Mouse (Mus musculus): ENCODE data around the gene Camta1.

The Camta1 gene

DNA sequence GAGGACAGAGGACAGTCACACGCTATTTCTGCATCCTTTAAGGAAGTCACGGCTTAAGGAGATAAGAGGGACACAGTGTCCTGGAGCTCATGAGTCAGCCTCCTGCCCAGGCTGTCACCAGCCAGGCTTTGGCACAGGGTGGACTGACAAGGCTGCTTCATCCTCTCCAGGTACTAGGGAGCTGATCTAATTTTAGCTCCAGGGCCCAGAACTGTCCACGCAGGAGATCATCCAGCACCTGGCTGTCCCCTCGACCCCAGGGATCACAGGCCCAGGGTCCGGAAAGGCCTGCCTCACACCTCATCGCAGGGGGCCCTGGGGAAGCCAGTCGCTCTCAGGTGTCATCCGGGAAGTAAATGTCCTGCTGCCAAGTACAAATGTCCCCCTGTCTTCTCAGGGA is 341.6 kb downstream of the Camta1 start:
- DNase-seq (ENCODE audit: low spot score in 2 of 2): no peak

DNA sequence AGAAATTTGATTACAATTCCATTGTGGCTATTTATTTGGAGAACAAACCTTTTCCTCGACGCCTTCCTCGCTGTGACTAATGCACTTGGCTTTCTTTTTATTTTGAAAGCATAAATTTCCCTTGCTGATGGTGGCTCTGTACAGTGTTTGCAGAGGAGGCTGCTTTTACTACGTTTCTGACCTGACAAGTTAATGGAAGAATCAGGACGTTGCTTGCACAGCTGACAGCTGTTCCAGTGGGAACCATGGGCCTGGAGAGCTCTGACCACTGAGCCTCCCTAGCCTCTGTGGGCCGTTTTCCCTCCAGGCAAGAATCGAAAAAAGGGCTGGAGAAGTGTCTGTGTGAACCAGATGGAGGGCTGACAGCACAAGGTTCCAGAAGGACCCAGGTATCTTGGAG is 342.7 kb downstream of the Camta1 start:
- no peak for DNase-seq (ENCODE audit: low spot score in 2 of 2)

DNA sequence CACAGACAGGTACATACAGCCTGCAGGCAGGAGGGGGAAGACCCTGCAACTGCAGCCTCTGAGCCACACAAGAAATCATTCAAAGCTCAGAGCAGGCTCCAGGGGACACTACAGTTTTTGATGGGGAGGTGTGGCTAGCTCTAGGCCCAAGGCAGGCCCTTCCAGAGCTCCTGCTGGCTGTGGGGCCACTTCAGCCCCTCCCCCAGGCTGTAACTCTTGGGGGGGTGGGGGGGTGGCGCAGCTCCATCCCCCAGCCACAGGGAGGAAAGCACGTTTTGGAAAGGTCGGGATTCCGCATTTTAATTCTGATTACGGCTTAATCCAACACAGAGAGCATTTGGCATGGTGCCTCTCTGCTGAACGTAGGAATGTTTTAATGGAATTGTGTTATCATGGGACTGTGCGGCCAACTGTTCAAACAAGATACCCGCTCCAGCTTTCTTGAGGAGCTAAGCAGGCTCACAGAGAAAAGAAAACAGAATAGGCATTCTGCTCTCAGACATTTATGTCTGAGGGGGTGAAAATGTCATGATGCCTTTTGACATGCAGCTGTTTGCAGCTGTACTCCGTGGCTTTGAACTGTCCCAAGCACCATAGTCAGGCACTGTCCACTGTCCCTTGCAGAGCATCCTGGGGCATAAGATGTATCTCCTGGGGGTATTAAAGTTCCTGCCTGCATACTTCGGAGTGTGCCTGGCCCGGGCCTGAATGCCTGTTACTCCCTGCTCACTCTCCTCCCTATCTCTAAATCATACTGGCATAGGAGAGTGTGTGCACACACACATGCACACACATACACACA is 344.5 kb downstream of the Camta1 start:
- DNase-seq (ENCODE audit: low spot score in 2 of 2): no peak

DNA sequence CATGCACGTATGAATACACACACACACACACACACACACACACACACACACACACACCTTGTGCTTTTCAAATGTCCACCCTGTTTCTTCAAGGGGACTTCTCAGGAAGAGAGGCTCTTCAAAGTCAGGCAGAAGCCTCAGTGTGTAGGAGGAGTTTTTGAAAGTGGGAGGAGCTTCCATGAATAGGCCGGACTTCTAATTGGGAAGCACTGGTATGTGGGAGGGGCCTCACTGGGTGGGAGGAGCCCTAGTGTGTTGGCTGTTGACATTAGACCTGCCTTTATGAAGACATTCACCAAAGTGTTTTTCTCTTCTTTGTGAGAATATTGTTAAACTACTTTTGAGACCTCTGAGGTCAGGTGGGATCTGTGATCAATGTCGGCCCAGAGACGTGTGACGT is 346.4 kb downstream of the Camta1 start:
- DNase-seq (ENCODE audit: low spot score in 2 of 2): no peak

DNA sequence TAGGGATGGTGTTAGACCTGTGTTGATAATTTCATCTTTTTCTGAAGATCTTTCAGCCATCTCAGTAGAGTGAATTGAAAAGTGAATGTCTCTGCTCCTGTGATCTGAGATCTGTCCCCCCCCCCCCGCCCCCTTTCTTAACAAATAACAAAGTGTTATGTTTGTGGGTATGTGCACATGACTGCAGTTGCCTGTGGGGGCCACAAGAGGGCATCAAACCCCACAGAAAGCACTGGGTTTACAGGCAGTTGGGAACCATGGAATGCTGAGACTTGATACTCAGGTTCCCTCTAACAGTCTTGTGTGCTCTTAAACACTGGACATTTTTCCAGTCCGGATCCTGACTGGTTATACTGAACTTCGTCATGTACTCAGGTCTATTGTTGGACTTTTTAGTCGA is 350.6 kb downstream of the Camta1 start:
- DNase-seq (ENCODE audit: low spot score in 2 of 2): no peak

DNA sequence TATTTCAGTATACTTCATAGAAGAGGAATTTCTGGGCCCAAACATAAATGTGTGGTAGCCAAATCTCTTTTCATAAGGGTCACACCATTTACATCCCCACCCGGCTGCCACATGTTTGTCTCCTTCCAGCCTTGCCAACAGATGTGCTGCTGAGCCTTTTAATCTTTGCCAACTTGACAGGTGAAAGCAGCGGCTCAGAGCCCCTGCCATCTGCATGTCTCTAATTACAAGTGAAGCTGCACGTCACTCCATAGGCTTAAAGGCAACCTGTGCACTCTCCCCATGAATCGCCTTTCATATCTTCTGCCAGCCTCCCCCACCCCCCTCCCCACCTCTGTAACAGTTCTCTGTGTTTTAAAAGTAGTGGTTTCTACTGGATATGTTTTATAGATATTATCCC is 351.3 kb downstream of the Camta1 start:
- DNase-seq (ENCODE audit: low spot score in 2 of 2): no peak

DNA sequence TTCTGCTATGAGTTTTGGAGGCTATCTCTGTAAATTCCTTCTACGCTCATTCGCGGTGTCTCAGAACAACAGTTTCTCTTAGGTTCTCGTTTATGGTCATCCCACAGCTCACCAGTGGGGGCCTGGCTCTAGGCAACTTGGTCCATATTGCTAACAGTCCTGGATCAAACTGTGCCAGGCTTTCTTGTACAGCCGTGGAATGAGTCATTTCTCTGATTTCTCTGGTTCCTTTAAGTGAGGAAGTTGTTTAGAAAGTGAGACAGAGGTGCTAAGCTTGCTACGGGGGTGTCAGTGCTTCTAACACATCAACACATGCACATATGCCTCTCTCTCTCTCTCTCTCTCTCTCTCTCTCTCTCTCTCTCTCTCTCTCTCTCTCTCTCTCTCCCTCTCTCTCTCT is 355.0 kb downstream of the Camta1 start:
- no peak for DNase-seq (ENCODE audit: low spot score in 2 of 2)

DNA sequence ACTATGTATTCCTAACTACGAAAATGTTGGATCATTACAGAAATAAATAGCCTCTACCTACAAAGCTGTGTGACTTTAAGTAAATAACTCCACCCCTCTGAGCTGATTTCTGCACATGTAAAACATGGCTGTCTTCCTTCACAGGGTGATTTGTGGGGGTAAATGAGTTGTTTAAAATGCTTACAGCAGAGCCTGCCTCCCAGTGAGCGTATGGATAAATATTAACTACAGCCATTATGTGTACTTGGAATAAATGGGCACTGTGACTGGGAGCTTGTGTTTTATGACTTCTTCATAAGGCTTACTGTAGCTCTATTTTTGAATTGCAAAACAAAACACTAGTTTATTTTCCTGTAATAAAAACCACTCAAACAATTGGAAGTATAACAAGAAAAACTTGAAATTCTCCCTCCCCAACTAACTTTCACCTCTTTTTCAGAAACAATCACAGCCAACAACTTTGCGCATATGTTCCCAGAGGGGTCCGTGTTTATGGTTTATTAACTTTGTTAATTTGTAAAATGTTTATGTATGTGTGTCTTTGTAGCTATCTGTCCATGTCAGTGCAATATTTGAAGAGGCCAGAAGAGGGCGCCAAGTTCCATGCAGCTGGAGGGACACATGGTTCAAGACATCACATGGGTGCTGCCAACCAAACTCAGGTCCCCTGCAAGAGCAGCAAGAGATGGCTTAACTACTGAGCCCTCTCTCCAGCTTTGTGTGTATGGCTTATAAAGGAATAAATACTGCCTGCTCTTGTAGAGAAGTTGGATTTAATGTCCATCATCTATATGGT is 363.0 kb downstream of the Camta1 start:
- DNase-seq (ENCODE audit: low spot score in 2 of 2): no peak

DNA sequence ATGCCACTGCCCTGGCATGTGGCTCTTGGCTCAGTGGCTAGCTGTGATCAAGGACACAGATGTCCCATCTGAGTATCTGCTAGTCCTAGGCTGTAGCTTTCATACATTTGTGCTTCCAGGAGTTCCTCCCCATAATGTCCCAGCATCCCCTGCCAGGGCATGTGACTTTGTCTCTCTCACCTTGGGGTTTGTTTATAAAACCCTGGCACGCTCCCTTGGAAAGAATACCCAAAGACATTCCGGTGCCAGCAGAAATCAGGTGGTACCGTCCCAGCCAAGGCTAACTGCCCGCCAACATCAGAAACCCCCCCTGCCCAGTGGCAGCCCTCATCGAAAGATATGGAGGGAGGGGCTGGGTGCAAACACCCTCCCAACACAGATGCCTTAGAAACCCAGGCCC is 365.1 kb downstream of the Camta1 start:
- no peak for DNase-seq (ENCODE audit: low spot score in 2 of 2)

DNA sequence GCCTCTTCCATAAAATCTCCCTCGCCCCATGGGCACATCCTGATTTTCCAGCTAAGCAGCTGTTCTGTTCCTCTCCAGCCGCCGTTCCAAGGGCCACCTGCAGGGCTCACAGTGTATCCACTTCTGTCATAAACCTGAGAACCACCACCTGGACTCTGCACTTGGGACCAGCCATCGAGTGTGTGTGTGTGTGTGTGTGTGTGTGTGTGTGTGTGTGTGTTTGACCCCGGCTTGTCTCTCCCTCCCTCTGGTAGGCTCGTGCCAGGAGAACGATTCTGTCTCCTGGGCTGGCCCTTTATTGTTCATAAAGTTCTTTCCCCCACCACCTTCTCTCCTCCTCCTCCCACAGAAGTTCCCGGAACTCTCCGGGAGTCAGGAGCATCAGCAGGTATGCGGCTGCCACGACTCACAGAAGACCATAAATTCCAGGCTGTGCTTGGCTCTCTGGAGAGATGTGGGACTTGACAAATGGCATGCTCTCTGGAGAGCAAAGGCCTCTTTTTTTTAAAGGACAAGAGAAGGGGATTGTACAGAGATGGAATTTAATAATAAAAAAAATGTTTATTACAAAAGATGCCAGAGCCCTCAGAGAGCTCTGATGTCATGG is 366.3 kb downstream of the Camta1 start:
- DNase-seq (ENCODE audit: low spot score in 2 of 2): no peak

DNA sequence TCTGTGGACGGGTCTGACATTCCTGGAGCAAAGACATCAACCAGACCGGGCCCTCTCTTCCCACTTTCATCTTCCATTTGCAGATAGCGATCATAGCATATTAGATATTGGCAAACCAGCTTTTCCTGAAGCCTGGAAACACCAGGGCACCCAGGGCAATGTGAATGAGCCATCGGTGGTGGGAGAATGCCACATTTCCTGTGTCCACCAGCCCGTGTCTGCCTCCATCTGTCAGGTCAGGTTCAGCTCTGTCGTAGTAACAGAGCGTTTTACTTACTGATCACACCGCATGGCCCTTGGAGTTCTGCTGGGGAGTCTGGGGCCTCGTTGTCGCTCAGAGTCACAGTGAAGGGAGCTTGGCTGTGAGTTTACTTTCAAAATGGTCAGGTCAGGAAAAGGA is 368.9 kb downstream of the Camta1 start:
- no peak for DNase-seq (ENCODE audit: low spot score in 2 of 2)

DNA sequence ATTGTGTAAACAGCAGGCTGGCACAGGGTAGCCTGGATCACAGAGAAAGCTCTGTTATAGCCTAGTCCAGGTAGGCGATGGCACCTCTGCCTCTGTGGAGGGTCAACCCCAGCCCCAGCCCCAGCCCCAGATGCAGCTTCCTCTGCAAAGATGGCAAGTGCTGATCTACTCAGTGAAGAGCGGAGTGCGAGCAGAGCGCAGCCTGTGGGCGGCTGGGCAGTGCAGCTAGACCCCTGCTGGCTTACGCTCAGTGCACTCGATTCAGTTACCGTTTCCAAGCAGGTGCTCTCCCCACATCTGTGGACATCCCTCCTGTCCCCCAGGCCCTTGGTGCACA is 377.7 kb downstream of the Camta1 start:
- DNase-seq (ENCODE audit: low spot score in 2 of 2): no peak

DNA sequence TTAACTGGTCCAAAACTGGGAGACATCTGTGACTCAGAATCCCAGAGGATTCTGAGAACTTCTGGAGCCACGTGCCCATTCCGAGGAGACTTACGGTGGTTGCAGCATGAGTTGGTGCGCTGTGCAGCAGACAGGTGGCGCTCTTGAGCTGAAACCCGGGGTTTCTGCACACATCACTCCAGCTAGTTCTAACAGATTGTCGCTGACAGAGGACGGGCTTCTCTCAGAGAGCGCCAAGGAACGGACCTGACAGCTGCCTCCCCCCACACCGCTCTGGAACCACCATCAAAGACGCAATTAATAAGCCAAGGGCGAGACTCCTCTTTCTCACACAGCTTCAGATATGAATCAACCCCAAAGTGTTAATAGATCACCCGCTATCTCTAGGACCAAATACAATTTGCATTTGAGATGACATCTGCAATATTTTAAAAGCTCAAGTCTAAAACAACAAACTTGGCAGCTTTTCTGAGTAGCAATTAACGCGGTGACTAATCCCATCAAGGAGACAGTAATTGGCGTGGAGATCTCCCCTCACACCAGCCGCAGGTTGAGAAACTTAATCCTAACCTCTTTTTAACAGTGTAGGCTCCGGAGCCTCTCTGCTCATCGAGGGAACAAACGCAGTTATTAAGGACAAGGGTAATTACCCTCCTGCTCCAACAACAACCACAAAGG is 378.2 kb downstream of the Camta1 start:
- DNase-seq (ENCODE audit: low spot score in 2 of 2): peak in 1 of 2 experiments; percentile 19

DNA sequence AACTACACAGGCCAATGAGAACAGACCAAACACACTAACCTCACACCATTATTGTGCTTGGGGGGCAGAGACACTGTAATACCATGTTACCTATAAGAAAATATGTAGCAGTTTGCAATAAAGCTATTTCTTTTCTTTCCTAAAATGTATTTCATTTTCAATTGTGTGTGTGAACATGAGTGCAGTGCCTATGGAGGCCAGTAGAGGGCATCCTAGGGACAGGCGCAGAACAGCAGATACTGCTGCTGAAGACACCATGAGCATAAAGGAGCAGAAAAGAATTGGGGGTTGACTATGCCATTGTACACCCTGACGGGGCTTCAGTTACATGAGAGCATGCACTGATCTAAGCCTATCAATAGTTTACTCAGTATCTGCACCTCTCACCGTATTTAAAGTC is 380.7 kb downstream of the Camta1 start:
- no peak for DNase-seq (ENCODE audit: low spot score in 2 of 2)

DNA sequence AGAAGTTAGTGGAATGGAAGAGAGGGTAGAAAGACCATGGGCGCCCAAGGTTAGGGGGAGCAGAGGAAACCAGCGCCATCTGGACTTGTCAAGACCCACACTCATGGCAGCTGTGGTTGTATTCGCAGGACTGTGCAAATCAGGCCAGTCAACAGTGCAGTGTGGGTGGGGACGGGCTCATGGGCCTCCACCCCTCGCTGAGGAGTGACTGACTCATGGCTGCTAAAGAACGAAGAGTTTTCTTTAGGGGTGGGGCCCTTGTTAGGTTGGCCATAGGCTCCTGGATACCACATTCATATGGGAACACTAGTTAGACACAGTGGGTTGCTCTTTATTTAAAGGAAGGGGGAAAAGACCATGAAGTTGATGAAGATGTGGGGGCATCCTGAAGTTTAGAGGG is 383.7 kb downstream of the Camta1 start:
- no peak for DNase-seq (ENCODE audit: low spot score in 2 of 2)

DNA sequence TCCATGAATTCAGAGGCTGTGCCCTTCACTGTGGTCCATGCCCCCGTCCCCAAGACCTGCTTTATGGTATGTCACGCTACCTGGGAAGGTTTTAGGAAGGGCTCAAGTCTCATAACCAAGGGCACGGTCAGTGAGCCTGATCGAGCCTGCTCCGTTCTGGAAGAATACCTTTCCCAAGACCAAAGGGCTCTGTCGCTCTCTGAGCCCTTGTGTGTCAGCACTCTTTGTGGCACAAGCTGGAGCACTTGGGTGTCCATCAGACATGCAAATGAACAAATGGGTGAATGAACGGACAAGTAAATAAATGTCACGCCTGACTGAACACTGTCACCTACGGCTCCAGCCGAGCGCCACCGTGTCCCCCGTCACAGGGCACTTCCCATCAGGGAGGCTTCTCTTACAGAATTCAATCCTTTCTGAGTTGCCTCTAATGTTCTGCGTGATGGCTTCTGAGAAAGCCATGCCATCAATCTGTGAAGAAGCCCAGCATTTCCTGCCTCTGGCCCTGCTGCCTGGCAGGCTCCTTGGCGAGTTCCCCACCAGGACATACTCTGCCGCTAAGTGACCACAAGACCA is 386.7 kb downstream of the Camta1 start:
- no peak for DNase-seq (ENCODE audit: low spot score in 2 of 2)

DNA sequence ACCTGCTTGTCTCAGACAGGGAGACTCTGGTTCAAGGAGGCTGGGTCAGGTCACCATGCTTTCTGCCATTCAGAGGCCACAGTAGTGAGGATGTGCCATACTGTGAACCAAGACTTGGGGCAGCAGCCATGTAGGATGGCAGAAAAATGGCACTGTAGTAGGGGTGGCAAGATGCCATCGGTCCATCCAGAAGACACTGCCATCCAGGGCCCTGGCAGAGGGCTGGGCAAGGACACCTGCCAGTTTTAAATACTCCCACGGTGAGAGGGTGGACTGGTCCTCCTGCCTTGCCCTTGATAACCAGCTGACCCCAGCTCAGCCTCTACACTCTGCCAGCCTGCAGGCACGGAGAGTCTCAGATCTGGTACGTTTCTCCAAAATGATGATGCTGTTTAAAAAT is 389.8 kb downstream of the Camta1 start:
- DNase-seq (ENCODE audit: low spot score in 2 of 2): no peak

DNA sequence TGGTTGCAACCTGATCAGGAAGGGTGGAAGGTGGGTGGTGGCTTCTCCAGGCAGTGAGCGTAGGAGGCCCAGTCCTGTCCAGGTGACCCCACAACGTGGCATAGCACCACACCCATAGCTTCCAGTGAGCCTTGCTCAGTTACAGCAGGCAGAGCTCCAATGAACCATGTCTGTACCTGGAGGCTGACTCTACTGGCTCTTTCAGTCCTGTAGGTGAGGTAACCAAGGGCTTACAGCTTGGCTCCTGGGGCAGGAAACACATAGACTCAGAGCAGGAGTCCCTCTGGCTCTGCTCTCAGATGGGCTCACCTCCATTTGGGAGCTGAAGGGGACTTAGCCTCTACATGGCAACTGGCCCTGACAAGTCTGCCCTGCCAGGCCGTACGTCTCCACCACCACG is 393.3 kb downstream of the Camta1 start:
- no peak for DNase-seq (ENCODE audit: low spot score in 2 of 2)

DNA sequence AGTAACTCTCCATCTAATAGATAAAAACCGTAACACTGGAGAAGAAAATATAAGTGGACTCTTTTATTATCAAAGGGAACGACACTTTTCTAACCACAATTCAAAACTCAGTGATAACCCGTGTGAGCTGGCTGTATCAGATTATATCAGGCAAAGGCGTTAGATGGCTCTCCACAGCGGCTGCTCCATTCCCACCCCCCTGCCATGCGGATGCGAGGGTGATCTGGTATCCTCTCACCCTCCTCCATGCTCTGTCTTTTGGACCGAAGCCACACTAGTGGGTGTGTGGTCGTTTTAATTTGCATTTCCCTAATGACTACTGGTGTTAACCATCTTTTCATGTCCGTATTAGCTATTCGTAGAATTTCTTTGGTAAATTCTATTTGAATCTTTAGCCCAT is 403.0 kb downstream of the Camta1 start:
- DNase-seq (ENCODE audit: low spot score in 2 of 2): no peak

DNA sequence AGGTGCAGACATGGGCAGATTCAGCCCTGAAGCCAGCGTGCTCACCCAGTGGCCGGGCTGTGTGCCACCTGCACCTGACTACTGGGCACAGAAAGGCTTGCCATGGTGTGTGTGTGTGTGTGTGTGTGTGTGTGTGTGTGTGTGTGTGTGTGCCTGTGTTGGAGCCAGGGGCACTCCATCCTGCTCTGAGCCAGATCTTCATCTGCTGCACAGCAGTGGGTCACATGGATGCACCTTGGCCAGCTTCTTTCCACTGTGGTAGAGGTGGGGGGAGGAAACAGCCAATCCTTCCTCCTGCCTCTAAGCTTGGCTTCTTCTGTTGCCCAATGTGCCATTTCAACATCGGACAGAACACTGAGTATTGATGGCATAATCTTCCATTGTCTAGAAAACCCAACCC is 407.1 kb downstream of the Camta1 start:
- DNase-seq (ENCODE audit: low spot score in 2 of 2): no peak

DNA sequence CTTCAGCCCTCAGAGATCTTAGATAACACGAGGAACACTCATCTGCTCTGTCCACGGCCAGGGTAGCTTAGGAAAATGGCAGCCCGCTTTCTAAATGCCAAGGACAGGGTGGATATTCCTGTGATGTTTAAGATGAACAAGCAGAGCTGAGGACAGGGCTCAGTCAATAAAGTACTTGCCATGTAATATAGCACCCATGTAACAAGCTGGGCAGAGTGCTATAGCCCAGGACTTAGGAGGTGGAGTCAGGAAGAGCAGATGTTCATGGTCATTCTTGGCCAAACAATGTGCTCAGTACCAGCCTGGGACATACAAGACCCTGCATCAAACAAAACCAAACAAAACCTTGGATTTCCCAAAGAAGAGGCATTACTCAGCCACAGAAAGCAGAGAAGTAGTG is 407.6 kb downstream of the Camta1 start:
- DNase-seq (ENCODE audit: low spot score in 2 of 2): no peak

DNA sequence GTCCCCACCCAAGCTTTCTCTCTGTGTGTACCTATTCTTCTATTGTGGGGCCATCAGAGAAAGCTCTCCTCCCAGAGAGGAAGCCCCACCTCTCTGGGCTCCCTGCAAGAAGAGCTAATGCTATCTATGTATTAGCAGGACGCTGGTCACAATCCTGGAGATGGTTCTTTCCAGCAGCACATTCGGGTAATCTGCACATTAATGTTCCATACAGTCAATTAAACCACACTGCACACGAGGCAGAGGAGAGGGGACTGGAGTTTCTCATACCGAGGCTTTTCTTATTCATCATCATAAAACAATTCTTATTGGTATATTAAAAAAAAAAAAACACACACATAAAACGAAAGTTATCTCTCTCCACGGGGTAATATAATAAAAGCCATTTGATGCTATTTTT is 409.8 kb downstream of the Camta1 start:
- DNase-seq (ENCODE audit: low spot score in 2 of 2): no peak

All from thymus, postnatal 10 days (tissue).